Mouse (Mus musculus): ENCODE results near the gene Btbd9. TPM values are rescaled to one million over a fixed set of nuclear protein-coding genes. Genes with fewer than 3 reads are reported as not detected.

The Btbd9 gene
- polyA plus RNA-seq, 2 experiments = 18.3 to 46.9 TPM

- 92% methylated on average over 8 of the region's 8 CpGs for WGBS
- peaks cover 7% of the 10 kb centered on the region; the same call in 1 of the 2 replicates for H3K36me3 ChIP-seq (ENCODE audit: control insufficient read depth, insufficient read depth, low read length)
- no peaks in the 10 kb centered on the region for H3K9me3 ChIP-seq (ENCODE audit: control insufficient read depth, low read length)
- H3K4me2 ChIP-seq (replicated peaks; ENCODE audit: low read depth, low read length, severe bottlenecking) = no peak overlapping the region
- DNase-seq (ENCODE audit: low spot score) = no peak
- TF ChIP-seq POLR2A (IDR thresholded peaks at IDR 0.05; ENCODE audit: borderline replicate concordance, extremely low read depth, insufficient read depth, insufficient read length) = no peak
- no peak overlapping the region for H3K9ac ChIP-seq (ENCODE audit: low read depth, low read length, severe bottlenecking)
- H3K4me1 ChIP-seq (ENCODE audit: control insufficient read depth, insufficient read depth, low read length) = no peaks in the 10 kb centered on the region
- no peak overlapping the region for H3K4me3 ChIP-seq (replicated peaks; ENCODE audit: low read length)
- ATAC-seq (ENCODE audit: low FRiP score, low read depth) = no peak
- no peak overlapping the region for H3K27ac ChIP-seq (replicated peaks; ENCODE audit: low read depth, low read length)
- no peaks in the 10 kb centered on the region for H3K27me3 ChIP-seq (ENCODE audit: control insufficient read depth, insufficient read depth, low read length)
Observed at GRCm38 (mm10) chr17:30297432-30297831, 278.9 kb downstream of the Btbd9 start.

GRCm38 (mm10) chr17:30296069-30296468, 280.2 kb downstream of the Btbd9 start:
- Histone ChIP-seq H3K27me3 (ENCODE audit: control insufficient read depth, insufficient read depth, low read length) (no peaks in the 10 kb centered on the region), H3K36me3 (ENCODE audit: control insufficient read depth, insufficient read depth, low read length) (peaks cover 7% of the 10 kb centered on the region; the same call in 1 of the 2 replicates), H3K4me2 (replicated peaks; ENCODE audit: low read depth, low read length, severe bottlenecking) (no peak overlapping the region), H3K9me3 (ENCODE audit: control insufficient read depth, low read length) (no peaks in the 10 kb centered on the region), H3K4me3 (replicated peaks; ENCODE audit: low read length) (no peak overlapping the region), H3K9ac (ENCODE audit: low read depth, low read length, severe bottlenecking) (no peak overlapping the region), H3K27ac (replicated peaks; ENCODE audit: low read depth, low read length) (no peak overlapping the region), H3K4me1 (ENCODE audit: control insufficient read depth, insufficient read depth, low read length) (no peaks in the 10 kb centered on the region)
- DNase-seq (ENCODE audit: low spot score) = no peak
- ATAC-seq (ENCODE audit: low FRiP score, low read depth) = no peak
- TF ChIP-seq POLR2A (IDR thresholded peaks at IDR 0.05; ENCODE audit: borderline replicate concordance, extremely low read depth, insufficient read depth, insufficient read length) = no peak
- 83% methylated on average over 8 of the region's 8 CpGs for WGBS

GRCm38 (mm10) chr17:30292666-30293065, 283.6 kb downstream of the Btbd9 start:
- H3K4me2 ChIP-seq (replicated peaks; ENCODE audit: low read depth, low read length, severe bottlenecking) = no peak overlapping the region
- 52% methylated on average over 6 of the region's 6 CpGs for WGBS
- no peak for DNase-seq (ENCODE audit: low spot score)
- H3K36me3 ChIP-seq (ENCODE audit: control insufficient read depth, insufficient read depth, low read length) = peaks cover 7% of the 10 kb centered on the region; the same call in 1 of the 2 replicates
- no peak for TF ChIP-seq POLR2A (IDR thresholded peaks at IDR 0.05; ENCODE audit: borderline replicate concordance, extremely low read depth, insufficient read depth, insufficient read length)
- H3K4me3 ChIP-seq (replicated peaks; ENCODE audit: low read length) = no peak overlapping the region
- H3K9ac ChIP-seq (ENCODE audit: low read depth, low read length, severe bottlenecking) = no peak overlapping the region
- no peaks in the 10 kb centered on the region for H3K27me3 ChIP-seq (ENCODE audit: control insufficient read depth, insufficient read depth, low read length)
- no peak for ATAC-seq (ENCODE audit: low FRiP score, low read depth)
- H3K9me3 ChIP-seq (ENCODE audit: control insufficient read depth, low read length) = no peaks in the 10 kb centered on the region
- no peak overlapping the region for H3K27ac ChIP-seq (replicated peaks; ENCODE audit: low read depth, low read length)
- no peaks in the 10 kb centered on the region for H3K4me1 ChIP-seq (ENCODE audit: control insufficient read depth, insufficient read depth, low read length)

GRCm38 (mm10) chr17:30285641-30286040, 290.6 kb downstream of the Btbd9 start:
- Histone ChIP-seq H3K27ac (replicated peaks; ENCODE audit: low read depth, low read length) (no peak overlapping the region), H3K9ac (ENCODE audit: low read depth, low read length, severe bottlenecking) (no peak overlapping the region), H3K9me3 (ENCODE audit: control insufficient read depth, low read length) (no peaks in the 10 kb centered on the region), H3K36me3 (ENCODE audit: control insufficient read depth, insufficient read depth, low read length) (no peaks in the 10 kb centered on the region), H3K4me1 (ENCODE audit: control insufficient read depth, insufficient read depth, low read length) (peaks cover 11% of the 10 kb centered on the region), H3K4me2 (replicated peaks; ENCODE audit: low read depth, low read length, severe bottlenecking) (no peak overlapping the region), H3K4me3 (replicated peaks; ENCODE audit: low read length) (no peak overlapping the region), H3K27me3 (ENCODE audit: control insufficient read depth, insufficient read depth, low read length) (no peaks in the 10 kb centered on the region)
- DNase-seq (ENCODE audit: low spot score) (no peak), ATAC-seq (ENCODE audit: low FRiP score, low read depth) (no peak)
- TF ChIP-seq POLR2A (IDR thresholded peaks at IDR 0.05; ENCODE audit: borderline replicate concordance, extremely low read depth, insufficient read depth, insufficient read length) = no peak
- 82% methylated on average over 2 of the region's 2 CpGs for WGBS

GRCm38 (mm10) chr17:30283460-30284050, 292.7 kb downstream of the Btbd9 start:
- peak; percentile 65 for ATAC-seq (ENCODE audit: low FRiP score, low read depth)
- 56% methylated on average over 4 of the region's 4 CpGs for whole genome bisulfite sequencing
- Histone ChIP-seq H3K4me2 (replicated peaks; ENCODE audit: low read depth, low read length, severe bottlenecking) (no peak overlapping the region), H3K36me3 (ENCODE audit: control insufficient read depth, insufficient read depth, low read length) (no peaks in the 10 kb centered on the region), H3K9ac (ENCODE audit: low read depth, low read length, severe bottlenecking) (no peak overlapping the region), H3K4me1 (ENCODE audit: control insufficient read depth, insufficient read depth, low read length) (peaks cover 19% of the 10 kb centered on the region), H3K9me3 (ENCODE audit: control insufficient read depth, low read length) (no peaks in the 10 kb centered on the region), H3K27me3 (ENCODE audit: control insufficient read depth, insufficient read depth, low read length) (no peaks in the 10 kb centered on the region), H3K4me3 (replicated peaks; ENCODE audit: low read length) (no peak overlapping the region), H3K27ac (replicated peaks; ENCODE audit: low read depth, low read length) (no peak overlapping the region)
- no peak for TF ChIP-seq POLR2A (IDR thresholded peaks at IDR 0.05; ENCODE audit: borderline replicate concordance, extremely low read depth, insufficient read depth, insufficient read length)
- DNase-seq (ENCODE audit: low spot score) = peak; percentile 39

Measured in limb, embryonic 14.5 days (tissue).